Mouse (Mus musculus): Measurements from ENCODE around the gene Olfr1438-ps1.

DNA sequence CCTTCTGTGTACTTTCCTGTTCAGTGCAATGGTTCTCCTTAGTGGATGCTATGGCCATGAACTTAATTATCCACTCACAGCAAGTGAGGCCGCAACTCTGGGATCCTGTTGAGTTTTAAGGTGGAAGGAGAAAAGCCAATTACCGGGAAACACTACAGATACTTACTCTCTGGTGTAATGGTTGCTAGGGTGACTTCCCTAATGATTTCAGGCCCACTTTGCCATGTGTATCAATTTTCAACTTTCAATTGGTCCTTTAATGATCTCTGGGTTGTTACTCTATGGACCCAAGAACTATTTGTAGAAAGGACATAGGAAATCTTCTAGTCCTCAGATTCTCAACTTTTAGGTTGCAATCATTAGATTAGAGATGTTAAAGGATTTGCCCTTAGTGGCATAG, 10.7 kb downstream of the Olfr1438-ps1 start, which contains the start of gene Olfr1437:
- no peak for TF ChIP-seq GATA1 (IDR thresholded peaks at IDR 0.05; ENCODE audit: borderline replicate concordance, low read length)
- TF ChIP-seq FLI1 (IDR thresholded peaks at IDR 0.05; ENCODE audit: low read length): no peak

All from megakaryocyte, embryonic 14.5 days (primary cell).